Mouse (Mus musculus) WW6 (cell line): Measurements from ENCODE around the gene Apol7b.

ENCODE experiments used
- DNase-seq: peaks from one replicate; pipeline ENCODE4 v3.0.0-alpha.2; 2013; ENCODE audit warnings: low read depth, low spot score

Apol7b gene

DNA sequence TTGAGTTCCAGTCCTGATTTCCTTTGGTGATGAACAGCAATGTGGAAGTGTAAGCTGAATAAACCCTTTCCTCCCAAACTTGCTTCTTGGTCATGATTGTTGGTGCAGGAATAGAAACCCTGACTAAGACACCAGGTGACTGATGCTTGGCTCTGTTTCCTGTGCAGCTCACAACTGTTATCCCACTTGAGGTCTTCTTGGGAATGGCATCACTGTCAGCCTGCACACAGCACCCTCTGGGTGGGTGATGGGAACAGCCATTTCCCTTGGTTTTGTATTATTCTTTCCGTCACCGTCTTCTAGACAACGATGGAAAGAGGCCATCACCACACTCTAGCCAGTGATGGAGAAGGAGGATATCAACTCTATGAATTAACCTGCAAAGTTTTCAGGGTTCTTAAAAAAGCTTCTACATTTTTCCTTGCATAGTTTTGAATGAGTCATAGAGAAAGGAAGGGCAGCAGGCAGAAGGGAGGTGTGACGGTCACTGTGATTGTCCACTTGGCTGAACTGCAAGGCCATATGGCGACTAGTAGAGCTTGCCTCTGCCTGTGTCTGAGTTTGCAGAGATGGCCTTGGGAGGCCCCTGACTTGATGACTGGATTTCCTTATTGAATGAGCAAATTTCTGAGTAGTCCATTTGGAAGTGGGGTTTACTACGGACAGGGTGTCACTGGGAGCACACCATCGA, 62.8 kb downstream of the Apol7b start:
- DNase-seq, result no peak

- no peak for DNase-seq
Observed at GRCm38 (mm10) chr15:77382880-77383279, 64.4 kb downstream of the Apol7b start.

DNA sequence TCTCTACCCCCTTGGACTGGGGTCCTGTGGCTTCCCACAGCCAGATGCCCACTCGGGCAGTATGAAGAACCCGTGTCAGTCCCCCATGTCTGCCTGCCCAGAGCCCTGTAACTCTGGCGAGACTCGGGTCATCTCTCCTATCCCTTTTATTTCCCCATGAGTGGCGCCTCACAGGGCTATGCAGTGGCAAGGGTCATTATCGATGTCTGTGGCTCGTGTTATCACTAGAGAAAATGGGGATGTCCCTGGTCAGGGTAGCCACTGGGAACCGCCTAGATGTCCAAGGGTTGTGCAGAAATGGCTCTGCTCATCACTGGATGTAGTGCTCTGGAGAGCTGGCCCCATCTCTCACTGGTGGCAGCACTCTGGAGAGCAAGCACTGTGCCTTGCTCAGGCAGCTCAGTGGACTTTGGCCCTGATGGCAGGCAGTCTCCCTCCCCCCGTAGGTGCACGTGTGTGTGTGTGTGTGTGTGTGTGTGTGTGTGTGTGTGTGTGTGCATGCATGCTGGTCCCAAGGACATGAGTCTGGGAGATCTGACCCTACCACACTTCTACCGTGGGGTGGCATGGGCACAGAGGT, 64.9 kb downstream of the Apol7b start:
- DNase-seq, result no peak

GRCm38 (mm10) chr15:77381481-77381880, 65.8 kb downstream of the Apol7b start:
- no peak for DNase-seq

DNA sequence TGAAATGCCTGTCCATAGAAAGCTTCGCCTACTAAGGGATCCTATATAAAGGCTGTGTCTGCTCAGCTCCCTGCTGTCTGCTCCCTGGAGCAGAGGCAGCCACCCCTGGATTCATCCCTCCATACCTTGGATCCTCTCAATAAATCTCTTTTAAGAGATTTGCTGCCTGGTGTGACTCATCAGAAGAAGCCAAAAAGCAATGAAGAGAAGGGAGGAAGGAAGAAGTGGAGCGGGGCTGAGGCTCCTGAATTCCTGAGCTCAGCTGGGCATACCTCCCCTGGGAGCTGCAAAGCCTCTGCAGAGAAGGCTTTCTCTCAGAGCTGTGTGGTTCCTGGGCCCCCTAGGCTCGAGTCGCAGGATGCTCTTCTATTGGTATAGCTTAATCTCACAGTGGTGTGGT, 67.4 kb downstream of the Apol7b start:
- DNase-seq, result no peak

- DNase-seq, result no peak
Observed at GRCm38 (mm10) chr15:77377419-77377818, 69.9 kb downstream of the Apol7b start.

- DNase-seq, result no peak
Observed at GRCm38 (mm10) chr15:77376920-77377319, 70.4 kb downstream of the Apol7b start.
